Mouse (Mus musculus): Measurements from ENCODE around the gene Wapl. TPM values are rescaled to one million over a fixed set of nuclear protein-coding genes. Genes with fewer than 3 reads are reported as not detected.

Wapl gene
- total and polyA plus RNA-seq, 3 experiments: 77.7 to 114 (median 79.2) TPM

DNA sequence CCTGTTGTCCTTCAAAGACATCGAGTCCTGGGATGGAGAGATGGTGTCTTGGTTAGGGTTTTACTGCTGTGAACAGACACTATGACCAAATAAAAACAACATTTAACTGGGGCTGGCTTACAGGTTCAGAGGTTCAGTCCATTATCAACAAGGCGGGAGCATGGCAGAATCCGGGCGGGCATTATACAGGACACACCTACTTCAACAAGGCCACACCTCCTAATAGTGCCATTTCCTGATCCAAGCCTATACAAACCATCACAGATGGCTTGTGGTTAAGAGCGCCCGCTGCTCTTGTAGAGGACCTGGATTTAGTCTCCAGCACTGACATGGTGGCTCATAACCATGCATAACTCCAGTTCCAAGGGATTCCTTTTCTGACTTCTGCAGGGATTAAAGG is 96.7 kb downstream of the Wapl start:
- Histone ChIP-seq H3K4me2 (ENCODE audit: insufficient read depth, low read depth, poor library complexity, severe bottlenecking) (no peak overlapping the region), H3K36me3 (replicated peaks in 1 of 2; ENCODE audit: control insufficient read depth in 1 of 2, insufficient read depth in 1 of 2, low read length in 1 of 2) (no peaks in the 10 kb centered on the region), H3K9me3 (replicated peaks; ENCODE audit: low read length) (peaks cover 3% of the 10 kb centered on the region), H3K79me2 (replicated peaks; ENCODE audit: control insufficient read depth, extremely low read depth, insufficient read depth, poor library complexity, severe bottlenecking) (no peaks in the 10 kb centered on the region), H3K9ac (ENCODE audit: insufficient read depth, low read depth) (no peak overlapping the region), H3K4me3 (replicated peaks in 1 of 3; ENCODE audit: low read depth in 2 of 3, low read length in 2 of 3, poor library complexity in 1 of 3) (no peak overlapping the region), H3K27me3 (replicated peaks) (no peaks in the 10 kb centered on the region), H3K4me1 (ENCODE audit: control insufficient read depth in 1 of 2, insufficient read depth in 2 of 2) (peaks cover 5 to 6% of the 10 kb centered on the region in 2 experiments), H3K27ac (ENCODE audit: insufficient read depth, low read depth) (no peak overlapping the region)
- no peak for TF ChIP-seq POLR2A (IDR thresholded peaks at IDR 0.05; ENCODE audit: low read depth, low read length)
- TF ChIP-seq IRF4 (IDR thresholded peaks at IDR 0.05; ENCODE audit: low read depth, low read length): no peak
- TF ChIP-seq KAT2A (IDR thresholded peaks at IDR 0.05; ENCODE audit: insufficient replicate concordance, low read length): no peak
- TF ChIP-seq ZNF384 (IDR thresholded peaks at IDR 0.05; ENCODE audit: low read depth, low read length): no peak
- TF ChIP-seq TCF12 (IDR thresholded peaks at IDR 0.05; ENCODE audit: low read depth, low read length): no peak
- TF ChIP-seq ZMIZ1 (IDR thresholded peaks at IDR 0.05; ENCODE audit: low read depth, low read length): no peak
- no peak for TF ChIP-seq ZKSCAN1 (IDR thresholded peaks at IDR 0.05; ENCODE audit: borderline replicate concordance, low read depth, low read length)
- TF ChIP-seq JUND (conservative IDR thresholded peaks at IDR 0.05; ENCODE audit: low read depth, low read length): no peak
- no peak for TF ChIP-seq CHD1 (IDR thresholded peaks at IDR 0.05; ENCODE audit: low read depth, low read length)
- TF ChIP-seq RAD21 (IDR thresholded peaks at IDR 0.05; ENCODE audit: low read depth, low read length): no peak
- no peak for TF ChIP-seq HCFC1 (IDR thresholded peaks at IDR 0.05; ENCODE audit: low read depth, low read length)
- no peak for TF ChIP-seq UBTF (IDR thresholded peaks at IDR 0.05; ENCODE audit: low read depth, low read length)
- TF ChIP-seq ETS1 (conservative IDR thresholded peaks at IDR 0.05; ENCODE audit: low read depth, low read length): no peak
- no peak for TF ChIP-seq POLR2AphosphoS2 (IDR thresholded peaks at IDR 0.05; ENCODE audit: low read depth, low read length)
- TF ChIP-seq MAZ (IDR thresholded peaks at IDR 0.05; ENCODE audit: low read depth, low read length): no peak
- TF ChIP-seq BHLHE40 (IDR thresholded peaks at IDR 0.05; ENCODE audit: low read depth, low read length): no peak
- TF ChIP-seq SIN3A (IDR thresholded peaks at IDR 0.05; ENCODE audit: low read length): no peak
- TF ChIP-seq MYC (IDR thresholded peaks at IDR 0.05; ENCODE audit: low read depth, low read length): no peak
- no peak for DNase-seq (ENCODE audit: extremely low read depth)
- dilution Hi-C loops (cut with MboI; ENCODE audit: extremely low pct_ligation_motif_present, extremely low pct_unique_long_range_greater_than_20kb, low sequenced_read_pairs) (loop anchor here (25.0 kb wide), 1 partner anchor 158 kb away; the partner anchor contains the start of gene Opn4), in situ Hi-C loops (cut with MboI; ENCODE audit: low pct_ligation_motif_present, low pct_unique_long_range_greater_than_20kb, low sequenced_read_pairs) (loop anchor here (5.0 to 25.0 kb wide), 2 partner anchors 148 to 333 kb away; no protein-coding TSS in a partner anchor)

DNA sequence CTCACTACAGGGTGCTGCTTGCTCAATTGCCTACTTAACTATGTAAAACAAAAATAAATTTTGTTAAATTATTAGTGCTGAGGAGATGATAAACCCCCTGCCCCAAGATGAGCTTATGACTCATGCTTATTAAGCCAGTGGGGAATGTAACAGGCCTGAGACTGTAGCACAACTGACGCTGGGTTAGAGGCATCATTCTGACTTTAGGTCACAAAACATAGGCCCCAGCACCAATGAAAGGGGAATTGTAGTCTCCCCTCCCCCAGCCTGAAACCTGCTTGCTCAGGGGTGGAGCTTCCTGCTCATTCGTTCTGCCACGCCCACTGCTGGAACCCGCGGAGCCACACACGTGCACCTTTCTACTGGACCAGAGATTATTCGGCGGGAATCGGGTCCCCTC is 97.9 kb downstream of the Wapl start:
- dilution Hi-C loops (cut with MboI; ENCODE audit: extremely low pct_ligation_motif_present, extremely low pct_unique_long_range_greater_than_20kb, low sequenced_read_pairs) (loop anchor here (25.0 kb wide), 1 partner anchor 159 kb away; the partner anchor contains the start of gene Opn4), in situ Hi-C loops (cut with MboI; ENCODE audit: low pct_ligation_motif_present, low pct_unique_long_range_greater_than_20kb, low sequenced_read_pairs) (loop anchor here (5.0 to 25.0 kb wide), 2 partner anchors 149 to 334 kb away; no protein-coding TSS in a partner anchor)
- Histone ChIP-seq H3K9ac (ENCODE audit: insufficient read depth, low read depth) (no peak overlapping the region), H3K4me3 (replicated peaks in 1 of 3; ENCODE audit: low read depth in 2 of 3, low read length in 2 of 3, poor library complexity in 1 of 3) (no peak overlapping the region), H3K27me3 (replicated peaks) (no peaks in the 10 kb centered on the region), H3K79me2 (replicated peaks; ENCODE audit: control insufficient read depth, extremely low read depth, insufficient read depth, poor library complexity, severe bottlenecking) (no peaks in the 10 kb centered on the region), H3K36me3 (replicated peaks in 1 of 2; ENCODE audit: control insufficient read depth in 1 of 2, insufficient read depth in 1 of 2, low read length in 1 of 2) (no peaks in the 10 kb centered on the region), H3K27ac (ENCODE audit: insufficient read depth, low read depth) (no peak overlapping the region), H3K4me2 (ENCODE audit: insufficient read depth, low read depth, poor library complexity, severe bottlenecking) (no peak overlapping the region), H3K4me1 (ENCODE audit: control insufficient read depth in 1 of 2, insufficient read depth in 2 of 2) (peaks cover 5 to 6% of the 10 kb centered on the region in 2 experiments), H3K9me3 (replicated peaks; ENCODE audit: low read length) (peaks cover 9% of the 10 kb centered on the region)
- DNase-seq (ENCODE audit: extremely low read depth): no peak
- TF ChIP-seq USF2 (conservative IDR thresholded peaks at IDR 0.05; ENCODE audit: low read depth, low read length) (no peak), MXI1 (IDR thresholded peaks at IDR 0.05; ENCODE audit: low read depth, low read length) (no peak), KAT2A (IDR thresholded peaks at IDR 0.05; ENCODE audit: insufficient replicate concordance, low read length) (no peak), MAFK (IDR thresholded peaks at IDR 0.05; ENCODE audit: insufficient replicate concordance, low read length) (no peak), ZKSCAN1 (IDR thresholded peaks at IDR 0.05; ENCODE audit: borderline replicate concordance, low read depth, low read length) (no peak), PAX5 (IDR thresholded peaks at IDR 0.05; ENCODE audit: low read length) (no peak), ZNF384 (IDR thresholded peaks at IDR 0.05; ENCODE audit: low read depth, low read length) (no peak), ELF1 (IDR thresholded peaks at IDR 0.05; ENCODE audit: low read depth, low read length) (no peak), EP300 (IDR thresholded peaks at IDR 0.05; ENCODE audit: low read length) (no peak), UBTF (IDR thresholded peaks at IDR 0.05; ENCODE audit: low read depth, low read length) (no peak), ZMIZ1 (IDR thresholded peaks at IDR 0.05; ENCODE audit: low read depth, low read length) (no peak), MYC (IDR thresholded peaks at IDR 0.05; ENCODE audit: low read depth, low read length) (no peak)

Measured in CH12.LX (cell line).